Mouse (Mus musculus): Measurements from ENCODE around the gene Ube2r2.

Gene Ube2r2

DNA sequence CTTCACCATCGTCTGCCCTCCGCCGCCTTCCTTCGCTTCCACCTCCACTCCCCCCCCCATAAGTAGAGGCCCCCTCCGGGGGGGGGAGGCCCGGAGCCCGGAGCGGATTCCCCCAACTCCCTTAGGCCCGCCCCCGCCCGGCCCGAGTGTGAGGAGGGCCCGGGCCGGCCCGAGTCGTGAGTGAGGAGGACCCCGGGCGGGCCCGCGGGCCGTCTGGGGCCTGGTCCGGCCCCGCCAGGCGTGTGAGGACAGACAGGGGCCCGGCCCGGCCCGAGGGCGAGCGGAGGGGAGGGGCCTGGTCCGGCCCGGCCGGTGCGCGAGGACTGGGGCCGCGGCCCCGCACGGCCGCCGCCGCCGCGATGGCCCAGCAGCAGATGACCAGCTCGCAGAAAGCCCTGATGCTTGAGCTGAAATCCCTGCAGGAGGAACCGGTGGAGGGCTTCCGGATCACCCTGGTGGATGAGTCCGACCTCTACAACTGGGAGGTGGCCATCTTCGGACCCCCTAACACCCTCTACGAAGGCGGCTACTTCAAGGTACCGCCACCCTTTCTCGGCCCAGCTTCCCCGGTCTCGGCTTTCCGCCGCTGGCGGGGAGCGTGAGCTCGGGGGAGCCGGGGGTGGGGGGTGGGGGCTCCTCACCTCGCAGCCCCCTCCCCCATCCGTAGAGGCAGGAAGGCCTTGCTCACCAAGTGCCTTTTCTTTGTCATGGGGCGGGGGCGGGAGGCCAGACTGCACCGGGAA, at the start of gene Ube2r2:
Ube2r2 (plus strand) TSS at position 33 of the 743 bp plus-strand sequence.
- in situ Hi-C loops (cut with MboI; ENCODE audit: low pct_unique_long_range_greater_than_20kb in 1 of 2, low sequenced_read_pairs in 2 of 2, unreplicated experiment in 1 of 2), result loop anchor here in 1 of 2 experiments (25.0 kb wide), 1 partner anchor 576 kb away; the partner anchor contains the start of genes Dctn3 and Rpp25l

DNA sequence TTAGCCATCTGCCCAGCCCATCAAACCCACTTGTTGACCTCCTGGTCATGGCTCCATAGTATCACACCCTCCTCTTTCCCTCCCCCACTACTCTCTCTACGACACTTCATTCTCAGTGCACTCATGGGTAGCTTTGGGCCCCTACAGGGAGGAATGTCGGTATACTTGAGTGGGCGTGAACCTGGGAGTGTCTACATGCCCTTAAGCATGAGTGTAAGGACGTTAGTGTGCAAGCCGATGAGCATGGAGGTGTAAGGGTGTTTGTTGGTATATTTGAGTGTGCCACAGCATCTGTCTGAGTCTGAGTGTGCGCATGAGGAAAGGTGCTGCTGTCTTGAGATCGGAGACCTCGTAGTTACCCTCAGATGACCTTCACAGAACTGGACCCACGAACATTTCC, 48.6 kb upstream of the Ube2r2 start:
- in situ Hi-C loops (cut with MboI; ENCODE audit: low pct_unique_long_range_greater_than_20kb in 1 of 2, low sequenced_read_pairs in 2 of 2, unreplicated experiment in 1 of 2), result no loop called here

DNA sequence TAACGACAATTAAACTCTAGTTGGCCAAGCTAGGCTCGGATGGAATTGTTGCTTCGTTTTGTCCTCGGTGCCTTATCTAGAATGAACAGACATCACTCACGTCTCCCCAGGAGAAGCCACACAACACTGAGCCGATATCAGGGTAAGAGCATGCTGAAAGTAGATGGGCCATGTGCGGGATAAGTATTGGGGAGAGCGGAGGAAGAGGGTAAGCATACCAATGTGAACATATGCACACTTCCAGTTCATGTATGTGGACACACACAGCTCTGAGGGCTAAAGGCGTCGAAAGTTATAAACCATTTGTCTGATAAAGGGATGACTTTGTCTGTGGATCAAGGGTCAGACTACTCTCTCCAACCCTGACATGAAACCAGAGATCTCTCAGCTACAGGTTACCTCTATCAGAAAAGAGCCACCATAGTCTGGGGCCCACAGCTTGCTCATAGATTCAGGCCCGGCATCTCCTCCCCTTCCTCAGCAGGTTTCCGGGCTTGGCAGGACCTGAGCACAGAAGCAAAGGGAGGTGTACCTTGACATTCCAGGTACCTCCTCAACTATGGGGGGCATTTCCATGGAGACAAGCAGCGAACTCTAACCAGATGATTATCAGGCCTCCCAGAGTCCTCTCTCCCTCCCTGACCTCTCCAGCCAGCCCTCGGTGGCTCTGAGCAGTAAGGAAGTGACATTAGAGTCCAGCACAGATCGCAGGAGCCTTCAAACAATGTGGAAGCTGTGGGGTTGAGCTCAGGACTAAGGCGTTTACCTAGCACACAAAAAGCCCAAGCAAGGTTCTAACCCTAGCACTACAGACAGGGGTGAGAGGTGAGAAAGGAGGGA, 47.9 kb upstream of the Ube2r2 start:
- in situ Hi-C loops (cut with MboI; ENCODE audit: low pct_unique_long_range_greater_than_20kb in 1 of 2, low sequenced_read_pairs in 2 of 2, unreplicated experiment in 1 of 2), result no loop called here

DNA sequence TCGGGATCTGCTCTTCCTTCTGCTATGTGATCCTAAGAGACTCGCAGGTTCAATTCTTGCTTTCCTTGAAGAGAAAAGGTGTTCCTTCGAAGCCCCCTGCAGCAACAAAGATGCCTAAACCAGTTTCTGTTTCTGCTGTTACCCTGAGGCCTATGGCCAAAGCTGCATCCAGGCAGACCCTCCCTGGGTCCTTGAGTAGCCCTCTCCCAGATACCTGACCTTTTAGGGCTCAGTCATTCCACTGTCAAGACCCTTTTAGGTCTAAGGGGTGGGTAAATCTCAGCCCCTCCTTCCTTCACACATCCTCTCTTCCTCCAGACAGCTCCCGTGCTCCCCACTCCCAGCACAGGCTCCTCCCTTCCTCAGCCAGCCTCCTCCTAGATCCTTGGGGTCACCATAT, 46.4 kb upstream of the Ube2r2 start:
- in situ Hi-C loops (cut with MboI; ENCODE audit: low pct_unique_long_range_greater_than_20kb in 1 of 2, low sequenced_read_pairs in 2 of 2, unreplicated experiment in 1 of 2), result no loop called here

DNA sequence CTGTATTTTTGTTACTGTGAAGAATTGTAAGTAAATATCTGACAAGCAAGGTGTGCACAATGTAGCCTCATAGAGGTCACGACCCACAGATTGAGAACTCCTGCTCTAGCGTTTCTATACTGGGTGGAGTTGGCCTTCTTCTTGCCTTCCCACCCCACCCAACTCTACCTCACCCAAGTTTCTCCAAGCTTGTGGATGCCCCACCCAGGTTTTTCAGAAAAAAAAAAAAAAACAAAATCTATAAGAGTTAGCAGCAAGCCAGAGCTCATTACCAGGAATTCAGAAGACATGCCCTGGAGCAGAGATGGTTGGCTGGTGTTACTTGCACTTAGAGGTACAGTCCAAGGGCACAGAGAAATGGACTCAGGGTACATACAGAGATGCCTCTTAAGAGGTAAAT, 45.8 kb upstream of the Ube2r2 start:
- in situ Hi-C loops (cut with MboI; ENCODE audit: low pct_unique_long_range_greater_than_20kb in 1 of 2, low sequenced_read_pairs in 2 of 2, unreplicated experiment in 1 of 2), result no loop called here

DNA sequence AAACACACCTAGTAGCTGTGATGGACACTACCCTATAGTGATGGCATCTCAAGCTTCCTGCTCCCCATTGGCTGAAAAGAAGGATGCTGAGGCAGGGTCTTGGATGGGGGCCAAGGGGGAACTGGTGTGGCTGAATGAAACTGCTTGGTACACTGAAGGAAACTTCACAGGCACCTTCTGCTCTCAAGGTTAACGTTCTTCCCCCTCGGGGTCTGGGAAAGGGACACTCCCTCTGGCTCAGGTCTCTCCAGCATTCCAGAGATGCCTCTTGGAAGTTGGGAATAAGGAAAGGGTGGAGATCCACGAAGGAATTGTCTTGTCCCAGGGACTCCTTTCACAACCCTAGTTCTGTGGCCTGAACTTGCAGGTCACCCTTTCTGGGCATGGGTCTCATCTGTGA, 44.2 kb upstream of the Ube2r2 start:
- in situ Hi-C loops (cut with MboI; ENCODE audit: low pct_unique_long_range_greater_than_20kb in 1 of 2, low sequenced_read_pairs in 2 of 2, unreplicated experiment in 1 of 2), result no loop called here

DNA sequence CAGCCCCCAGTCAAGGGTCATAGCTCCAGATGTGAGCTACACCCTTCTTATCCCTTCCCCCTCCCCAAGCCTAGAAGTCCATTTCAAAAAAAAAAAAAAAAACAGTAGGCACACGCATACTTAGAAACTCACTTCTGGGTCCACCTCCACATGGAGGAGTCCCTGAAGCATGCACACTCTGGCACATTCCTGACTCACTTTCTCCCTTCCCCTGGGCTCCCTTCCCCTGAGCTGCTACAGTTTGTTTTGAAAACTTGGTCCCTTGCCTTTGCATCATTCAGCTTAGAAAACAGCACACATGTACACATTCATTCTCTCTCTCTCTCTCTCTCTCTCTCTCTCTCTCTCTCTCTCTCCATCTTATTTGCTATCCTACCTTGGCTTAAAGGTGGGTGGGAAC, 42.6 kb upstream of the Ube2r2 start:
- in situ Hi-C loops (cut with MboI; ENCODE audit: low pct_unique_long_range_greater_than_20kb in 1 of 2, low sequenced_read_pairs in 2 of 2, unreplicated experiment in 1 of 2), result no loop called here

DNA sequence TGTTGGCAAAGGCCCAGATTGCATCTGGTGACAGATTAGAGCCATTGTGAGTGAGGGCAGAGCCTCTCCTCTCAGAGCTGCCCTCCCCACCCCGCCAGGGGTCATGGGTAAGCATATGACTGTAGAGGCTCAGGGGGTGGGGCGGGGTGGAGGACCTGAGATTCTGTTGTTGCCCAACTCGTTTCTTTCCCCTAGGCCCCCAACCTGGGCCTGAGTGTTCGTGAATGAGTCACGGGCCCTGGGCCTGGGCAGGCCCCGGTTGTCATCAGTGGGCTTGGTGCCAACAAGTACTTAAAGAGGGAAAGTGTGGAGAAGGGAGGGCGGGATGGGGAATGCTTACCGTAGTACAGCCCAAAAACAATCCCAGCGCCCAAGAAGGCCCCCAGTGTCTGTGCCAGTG, 41.2 kb upstream of the Ube2r2 start:
- in situ Hi-C loops (cut with MboI; ENCODE audit: low pct_unique_long_range_greater_than_20kb in 1 of 2, low sequenced_read_pairs in 2 of 2, unreplicated experiment in 1 of 2), result no loop called here

DNA sequence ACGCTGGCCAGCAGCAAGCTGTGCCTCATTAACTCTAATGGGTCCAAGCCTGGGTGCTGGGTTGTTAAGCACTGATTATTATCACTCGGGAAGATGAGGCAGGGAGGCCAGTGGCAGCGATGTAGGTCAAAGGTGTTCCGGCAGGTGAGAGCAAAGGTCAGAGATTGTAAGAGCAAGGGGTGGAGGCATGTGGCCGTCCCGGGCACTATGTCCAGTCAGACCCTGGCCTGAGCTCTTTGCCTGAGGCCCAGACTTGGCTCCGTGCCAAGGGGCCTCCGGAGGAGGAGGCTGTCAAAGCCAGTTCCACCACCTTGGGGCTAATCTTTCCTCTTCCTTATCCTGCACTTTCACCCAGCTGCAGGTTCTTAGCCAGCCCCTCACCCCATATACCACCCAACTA, 39.4 kb upstream of the Ube2r2 start:
- in situ Hi-C loops (cut with MboI; ENCODE audit: low pct_unique_long_range_greater_than_20kb in 1 of 2, low sequenced_read_pairs in 2 of 2, unreplicated experiment in 1 of 2), result no loop called here

DNA sequence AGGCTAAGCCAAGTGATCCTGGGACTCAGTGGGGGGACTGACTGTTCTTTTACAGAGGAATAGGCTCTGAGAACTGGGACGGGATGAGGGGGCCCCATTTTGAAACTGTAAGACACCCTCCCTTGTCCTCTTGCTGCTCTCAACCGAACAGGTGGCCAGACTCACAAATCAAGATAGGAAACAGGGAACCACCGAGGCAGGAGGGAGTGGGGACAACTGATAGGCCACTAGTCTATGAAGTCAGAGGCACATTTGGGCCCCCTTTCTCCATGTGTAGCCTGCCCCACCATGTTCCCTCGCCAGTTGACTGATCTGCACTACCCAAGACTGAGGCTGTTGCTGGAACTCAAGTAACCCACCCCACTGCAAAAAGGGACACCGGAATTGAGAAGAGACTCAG, 38.7 kb upstream of the Ube2r2 start:
- in situ Hi-C loops (cut with MboI; ENCODE audit: low pct_unique_long_range_greater_than_20kb in 1 of 2, low sequenced_read_pairs in 2 of 2, unreplicated experiment in 1 of 2), result no loop called here

DNA sequence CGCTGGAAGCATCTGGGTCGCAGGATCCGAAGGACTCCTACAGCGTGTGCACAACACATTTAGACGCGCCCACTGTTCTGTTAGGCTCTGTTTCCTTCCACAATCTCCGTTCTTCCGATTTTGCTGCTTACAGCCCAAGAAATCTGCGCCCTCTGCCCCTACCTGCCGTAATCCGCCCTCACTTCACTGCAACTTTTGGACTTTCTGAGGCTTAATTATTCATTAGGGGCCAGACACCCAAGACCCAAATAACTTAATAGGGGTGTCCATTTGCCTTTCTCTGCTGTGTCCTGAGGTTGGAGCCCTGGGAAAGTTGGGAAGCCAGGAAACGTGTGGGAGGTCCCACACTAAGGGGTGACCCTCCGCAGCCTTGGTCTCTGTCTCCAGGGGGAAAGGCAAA, 38.2 kb upstream of the Ube2r2 start:
- in situ Hi-C loops (cut with MboI; ENCODE audit: low pct_unique_long_range_greater_than_20kb in 1 of 2, low sequenced_read_pairs in 2 of 2, unreplicated experiment in 1 of 2), result no loop called here

DNA sequence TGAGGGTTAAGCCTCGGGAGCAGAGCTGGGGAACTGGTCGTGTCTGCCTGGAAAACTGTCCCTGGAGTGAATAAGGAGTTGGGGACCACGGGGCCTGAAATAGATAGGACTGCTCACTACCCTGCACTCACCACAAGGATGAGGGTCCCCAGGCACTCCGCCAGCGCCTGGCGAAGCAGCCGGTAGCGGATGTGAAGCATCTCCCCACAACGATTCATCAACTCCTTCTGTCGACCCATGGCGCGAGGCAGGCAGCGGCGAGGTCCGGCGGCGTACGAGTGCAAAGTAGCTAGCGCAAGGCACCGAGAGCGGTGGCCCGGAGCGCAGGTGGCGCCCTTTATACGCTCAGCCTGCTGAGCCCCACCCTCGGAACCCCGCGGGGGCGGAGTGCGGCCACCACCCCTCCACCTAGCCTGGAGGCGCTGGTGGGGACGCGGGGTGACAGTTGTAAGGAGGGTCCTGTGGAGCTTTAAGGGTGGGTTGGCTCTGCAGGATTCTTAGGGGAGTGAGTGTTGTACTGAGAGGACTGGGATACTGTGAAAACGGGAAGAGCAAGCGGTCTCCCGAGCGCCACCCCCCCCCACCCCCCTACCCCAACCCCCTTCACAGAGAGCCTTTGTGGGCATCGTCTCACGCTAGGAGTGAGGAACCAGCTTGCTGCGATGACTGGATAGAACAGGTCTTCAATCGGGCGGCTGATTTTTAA, 37.5 kb upstream of the Ube2r2 start, which contains the start of gene Aqp3:
Aqp3 (minus strand) TSS at position 313 of the 706 bp plus-strand sequence.
- in situ Hi-C loops (cut with MboI; ENCODE audit: low pct_unique_long_range_greater_than_20kb in 1 of 2, low sequenced_read_pairs in 2 of 2, unreplicated experiment in 1 of 2), result no loop called here

DNA sequence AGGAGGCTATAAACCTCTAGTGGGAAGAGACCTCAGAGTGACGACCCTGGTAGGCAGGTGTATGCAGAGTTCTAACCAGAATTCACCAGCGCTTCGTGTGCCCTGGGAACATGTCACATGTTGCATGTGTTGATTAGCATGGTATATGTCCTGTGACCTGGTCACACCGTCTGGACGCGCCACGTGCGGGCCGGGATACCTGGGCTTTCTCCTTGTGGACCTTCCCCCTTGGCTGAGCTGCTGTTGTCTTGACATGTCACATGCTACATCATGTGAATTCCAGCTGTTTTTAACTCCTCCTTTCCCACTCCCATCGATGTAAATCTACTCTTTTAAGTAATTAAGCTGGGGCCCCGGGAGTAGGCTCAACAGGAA, 37.0 kb upstream of the Ube2r2 start:
- in situ Hi-C loops (cut with MboI; ENCODE audit: low pct_unique_long_range_greater_than_20kb in 1 of 2, low sequenced_read_pairs in 2 of 2, unreplicated experiment in 1 of 2), result no loop called here

DNA sequence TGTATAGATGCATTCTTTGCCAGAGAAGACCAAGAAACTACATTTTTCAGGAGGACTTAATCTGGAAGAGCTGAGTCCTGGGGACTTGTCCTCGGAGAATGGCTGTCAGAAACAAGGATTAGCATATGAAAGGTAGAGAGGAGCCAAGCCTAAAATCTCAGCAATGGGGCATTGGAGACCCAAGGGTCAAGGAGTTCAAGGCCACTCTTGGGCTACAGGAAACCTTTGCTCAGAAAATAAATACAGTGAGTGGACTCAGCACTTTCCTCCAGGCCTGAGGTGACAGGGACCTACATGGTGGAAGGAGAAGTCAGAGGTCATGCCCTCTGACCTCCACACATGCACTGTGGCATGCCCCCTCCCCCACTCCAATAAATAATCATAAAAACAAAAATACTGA, 34.6 kb upstream of the Ube2r2 start:
- in situ Hi-C loops (cut with MboI; ENCODE audit: low pct_unique_long_range_greater_than_20kb in 1 of 2, low sequenced_read_pairs in 2 of 2, unreplicated experiment in 1 of 2), result no loop called here

DNA sequence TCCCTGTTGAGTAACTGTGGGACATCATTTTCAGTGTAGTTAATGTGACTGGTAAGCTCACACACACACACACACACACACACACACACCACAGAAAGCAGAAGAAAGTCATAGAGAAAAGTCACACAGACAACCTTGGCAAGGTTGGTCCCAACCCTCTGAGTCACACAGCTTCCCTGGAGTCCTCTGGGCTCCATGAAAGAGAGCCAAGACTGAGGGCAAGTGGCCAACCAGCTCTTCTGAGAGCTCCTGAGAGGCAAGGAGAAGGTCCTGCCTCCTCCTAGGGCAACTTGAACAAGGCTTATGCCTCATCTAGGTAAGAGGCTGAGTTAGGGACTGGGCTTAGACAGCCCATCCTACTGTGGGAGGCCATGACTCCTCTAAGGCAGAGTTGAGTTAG, 32.6 kb upstream of the Ube2r2 start:
- in situ Hi-C loops (cut with MboI; ENCODE audit: low pct_unique_long_range_greater_than_20kb in 1 of 2, low sequenced_read_pairs in 2 of 2, unreplicated experiment in 1 of 2), result no loop called here

DNA sequence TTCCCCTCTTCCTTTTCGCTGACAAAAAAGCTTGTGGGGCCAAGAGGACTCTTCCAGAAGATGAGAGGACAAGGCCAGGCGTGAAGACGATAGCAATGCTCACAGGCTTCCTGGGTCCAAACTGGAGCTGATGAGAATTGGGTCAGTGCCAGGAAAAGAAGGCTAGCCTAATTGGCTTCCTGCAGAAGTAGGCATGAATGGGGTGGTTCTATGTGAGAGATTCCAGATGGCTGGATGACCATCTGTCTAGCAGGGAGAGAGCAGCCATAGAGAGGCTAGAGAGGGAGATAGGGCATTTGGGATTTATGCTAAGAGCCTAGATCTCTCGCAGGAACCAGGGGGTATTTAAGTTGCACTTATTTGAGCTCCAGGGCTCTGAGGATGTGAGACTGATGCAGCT, 28.1 kb upstream of the Ube2r2 start:
- in situ Hi-C loops (cut with MboI; ENCODE audit: low pct_unique_long_range_greater_than_20kb in 1 of 2, low sequenced_read_pairs in 2 of 2, unreplicated experiment in 1 of 2), result no loop called here

DNA sequence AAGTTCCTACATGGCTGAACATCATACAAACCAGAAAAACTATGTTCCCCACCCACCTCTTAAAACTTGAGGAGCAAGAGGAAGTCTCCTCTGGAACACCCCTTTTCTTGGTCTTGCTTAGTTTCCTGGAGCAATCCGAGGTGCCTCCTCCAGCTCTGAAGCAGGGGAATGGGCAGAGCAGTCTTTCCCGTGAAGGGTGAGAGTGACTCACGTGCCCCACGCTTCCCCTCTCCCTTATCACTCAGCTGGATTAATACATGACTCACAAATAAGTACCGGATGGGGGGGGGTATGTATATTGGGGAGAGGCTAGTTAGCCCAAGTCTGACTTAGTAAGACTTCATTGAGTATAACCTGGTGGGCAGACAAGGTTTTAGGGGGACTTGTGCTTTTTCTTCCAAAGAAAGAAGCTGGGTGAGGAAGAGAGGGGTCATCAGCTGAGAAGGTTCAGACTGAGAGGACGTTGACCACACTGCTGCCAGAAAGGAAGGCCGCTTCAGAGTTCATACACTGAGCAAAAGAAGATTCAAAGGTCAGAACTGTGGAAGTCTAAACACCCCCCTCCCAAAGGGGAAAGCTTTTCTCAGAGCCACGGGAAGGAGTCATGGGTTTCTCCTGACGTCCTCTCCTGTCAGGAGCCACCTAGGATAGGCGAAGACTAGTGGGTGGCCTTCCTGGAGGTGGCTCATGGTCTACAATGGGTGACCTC, 26.7 kb upstream of the Ube2r2 start:
- in situ Hi-C loops (cut with MboI; ENCODE audit: low pct_unique_long_range_greater_than_20kb in 1 of 2, low sequenced_read_pairs in 2 of 2, unreplicated experiment in 1 of 2), result no loop called here

DNA sequence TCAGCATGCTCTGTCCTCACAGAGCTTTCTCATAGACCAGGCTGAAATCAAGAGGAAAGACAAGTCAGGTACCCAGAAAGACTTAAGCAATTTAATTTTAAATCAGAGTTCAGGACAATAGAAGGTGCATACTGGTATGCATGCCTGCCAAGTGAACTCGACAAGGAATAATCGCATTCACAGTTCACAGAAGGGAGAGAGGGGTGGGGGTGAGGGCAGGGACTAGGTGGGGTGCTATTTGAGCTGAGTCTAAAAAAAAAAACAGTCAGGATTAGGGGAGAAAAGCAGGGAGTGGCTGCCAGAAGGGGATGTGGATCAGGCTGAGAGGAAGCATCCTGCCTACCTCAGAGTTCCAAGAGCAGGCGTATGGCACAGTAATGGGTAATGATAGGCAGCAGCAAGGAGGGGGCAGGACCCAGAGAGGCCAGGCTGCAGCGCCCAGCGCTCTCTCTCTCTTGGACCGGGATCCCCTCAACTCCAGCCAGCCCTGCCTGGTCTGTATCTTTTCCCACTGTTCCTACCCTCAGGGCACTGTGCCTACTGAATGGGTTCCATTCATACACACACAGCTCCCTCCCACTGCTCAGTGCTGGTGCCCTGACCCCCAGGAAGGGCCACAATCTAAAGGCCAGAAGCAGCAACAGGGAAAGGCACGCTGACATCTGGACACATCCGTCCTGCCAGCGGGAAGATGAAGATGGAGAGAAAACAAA, 21.0 kb upstream of the Ube2r2 start:
- in situ Hi-C loops (cut with MboI; ENCODE audit: low pct_unique_long_range_greater_than_20kb in 1 of 2, low sequenced_read_pairs in 2 of 2, unreplicated experiment in 1 of 2), result loop anchor here (5.0 kb wide), 2 partner anchors 52 to 62 kb away; no protein-coding TSS in a partner anchor

Data from mouse embryonic stem cell (cell line).